Mouse (Mus musculus) urinary bladder, postnatal 4 days (tissue): ENCODE results near the gene Itpkb.
A peak's percentile ranks its signal among the peaks of the same experiment; 100 is the strongest.

ENCODE experiments used
- DNase-seq, 2 experiments: peaks; one replicate each; pipeline ENCODE4 v3.0.0; 2021 to 2022; ENCODE audit warnings: low spot score in 2 of 2

Gene Itpkb

GRCm38 (mm10) chr1:180330145-180330706 is at the start of gene Itpkb:
Gene Itpkb (plus strand): TSS chr1:180330485.
- DNase-seq: peak; percentile 66 to 70

GRCm38 (mm10) chr1:180282581-180282980 is 47.7 kb upstream of the Itpkb start:
- DNase-seq: no peak

- no peak for DNase-seq
Observed at GRCm38 (mm10) chr1:180283813-180284768, 46.2 kb upstream of the Itpkb start.

- DNase-seq: no peak
Observed at GRCm38 (mm10) chr1:180286081-180286831, 44.0 kb upstream of the Itpkb start.

- DNase-seq: no peak
Observed at GRCm38 (mm10) chr1:180288227-180288626, 42.1 kb upstream of the Itpkb start.

GRCm38 (mm10) chr1:180288872-180289468 is 41.3 kb upstream of the Itpkb start:
- no peak for DNase-seq

- DNase-seq: no peak
Observed at GRCm38 (mm10) chr1:180289788-180290187, 40.5 kb upstream of the Itpkb start.

- DNase-seq: no peak
Observed at GRCm38 (mm10) chr1:180290358-180290757, 39.9 kb upstream of the Itpkb start.

GRCm38 (mm10) chr1:180296088-180296487 is 34.2 kb upstream of the Itpkb start:
- no peak for DNase-seq

- no peak for DNase-seq
Observed at GRCm38 (mm10) chr1:180299697-180300096, 30.6 kb upstream of the Itpkb start.

- DNase-seq: no peak
Observed at GRCm38 (mm10) chr1:180300292-180300691, 30.0 kb upstream of the Itpkb start.

GRCm38 (mm10) chr1:180300997-180301396 is 29.3 kb upstream of the Itpkb start:
- DNase-seq: no peak

- no peak for DNase-seq
Observed at GRCm38 (mm10) chr1:180302253-180303120, 27.8 kb upstream of the Itpkb start.

- DNase-seq: no peak
Observed at GRCm38 (mm10) chr1:180303600-180303999, 26.7 kb upstream of the Itpkb start.

GRCm38 (mm10) chr1:180306889-180307288 is 23.4 kb upstream of the Itpkb start:
- no peak for DNase-seq

- DNase-seq: peak in 1 of 2 experiments; percentile 23
Observed at GRCm38 (mm10) chr1:180307661-180308060, 22.6 kb upstream of the Itpkb start.

GRCm38 (mm10) chr1:180308897-180309296 is 21.4 kb upstream of the Itpkb start:
- DNase-seq: no peak

GRCm38 (mm10) chr1:180312286-180312685 is 18.0 kb upstream of the Itpkb start:
- no peak for DNase-seq

- peak in 1 of 2 experiments; percentile 41 for DNase-seq
Observed at GRCm38 (mm10) chr1:180312792-180313311, 17.4 kb upstream of the Itpkb start.
